Mouse (Mus musculus): ENCODE data around the gene Dync1h1. TPM values are rescaled to one million over a fixed set of nuclear protein-coding genes. Genes with fewer than 3 reads are reported as not detected.

Dync1h1 gene
- polyA plus RNA-seq, 1 experiment = 363 TPM

DNA sequence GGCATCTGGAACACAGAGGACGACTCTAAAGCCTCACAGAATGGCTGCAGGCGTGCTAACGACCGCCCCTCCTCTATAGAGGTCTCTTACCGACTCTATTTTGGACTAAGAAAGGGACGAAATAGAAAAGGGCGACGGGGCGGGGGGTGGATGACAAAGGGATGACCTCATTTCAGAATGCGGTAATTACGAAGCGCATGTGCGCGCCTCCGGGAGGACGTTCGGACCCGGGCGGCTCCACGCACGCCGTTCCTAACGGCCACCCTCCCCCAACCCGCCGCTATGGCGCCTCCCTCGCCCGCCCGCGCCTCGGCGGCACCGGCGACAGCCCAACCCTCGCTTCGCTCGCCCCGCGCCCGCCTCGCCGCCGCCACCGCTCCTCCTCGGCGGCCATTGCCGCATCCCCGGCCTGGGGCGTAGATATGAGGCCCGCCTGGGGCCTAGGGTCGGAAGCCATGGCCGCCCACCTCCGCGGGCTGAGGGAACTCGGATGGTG lies 94.5 kb downstream of the Dync1h1 start:
- WGBS = under 1% methylated on average over 55 of the region's 55 CpGs
- H3K4me1 ChIP-seq (ENCODE audit: control insufficient read depth, insufficient read depth, insufficient read length, low read length) = peaks cover 3% of the 10 kb centered on the region
- no peaks in the 10 kb centered on the region for H3K27me3 ChIP-seq (ENCODE audit: control insufficient read depth, insufficient read depth, low read length)
- H3K36me3 ChIP-seq (ENCODE audit: control insufficient read depth, insufficient read depth, low read length) = peaks cover 17% of the 10 kb centered on the region
- H3K27ac ChIP-seq (ENCODE audit: insufficient read depth, low read depth, low read length) = peak overlapping the region; percentile 78
- peak overlapping the region; percentile 86 for H3K4me3 ChIP-seq (ENCODE audit: low read depth, low read length)
- TF ChIP-seq CTCF (IDR thresholded peaks at IDR 0.05; ENCODE audit: extremely low read depth, insufficient read length, insufficient replicate concordance, low read depth, low read length) (no peak), POLR2A (IDR thresholded peaks at IDR 0.05; ENCODE audit: low read depth, low read length) (no peak)

DNA sequence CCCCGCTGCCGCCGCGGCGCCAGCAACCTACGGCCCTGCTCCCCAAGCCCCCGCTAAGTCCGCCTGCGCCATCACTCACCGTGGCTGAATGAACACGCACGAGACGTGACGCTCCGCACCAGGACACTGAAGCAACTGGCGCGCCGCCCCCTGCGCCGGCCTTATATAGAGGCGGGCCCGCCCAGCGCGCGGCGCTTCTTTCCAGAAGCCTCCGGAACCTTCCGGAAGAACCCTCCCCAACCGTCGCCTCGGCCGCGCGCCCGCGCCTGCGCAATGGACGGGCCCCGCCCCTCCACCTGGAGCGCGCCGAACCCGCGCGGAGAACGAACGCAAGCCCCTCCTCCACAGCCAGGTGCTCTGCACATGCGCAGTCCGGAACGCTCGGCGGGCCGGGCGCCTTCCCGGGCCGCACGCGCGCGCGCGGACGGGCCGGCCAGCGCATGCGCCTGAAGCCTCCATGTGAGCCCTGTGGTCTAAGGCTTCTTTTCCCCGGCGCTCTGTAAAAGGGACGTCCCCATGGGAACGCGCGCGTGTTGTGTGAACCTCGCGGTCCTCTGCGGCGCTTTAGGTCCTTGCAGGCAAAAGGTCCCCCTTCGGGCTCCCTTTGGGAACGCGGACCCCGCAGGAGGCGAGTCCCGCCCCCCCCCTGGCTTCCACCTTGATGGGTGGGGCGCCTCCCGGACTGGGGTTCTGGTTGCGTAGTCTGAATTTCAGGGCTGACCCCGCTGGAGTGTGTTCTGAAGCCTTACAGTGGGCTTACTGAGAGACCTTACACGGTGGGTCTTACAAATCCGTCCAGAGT lies 95.1 kb downstream of the Dync1h1 start:
- Histone ChIP-seq H3K4me3 (ENCODE audit: low read depth, low read length) (peak overlapping the region; percentile 86), H3K27ac (ENCODE audit: insufficient read depth, low read depth, low read length) (peak overlapping the region; percentile 78), H3K36me3 (ENCODE audit: control insufficient read depth, insufficient read depth, low read length) (peaks cover 16% of the 10 kb centered on the region), H3K4me1 (ENCODE audit: control insufficient read depth, insufficient read depth, insufficient read length, low read length) (peaks cover 3% of the 10 kb centered on the region), H3K27me3 (ENCODE audit: control insufficient read depth, insufficient read depth, low read length) (no peaks in the 10 kb centered on the region)
- TF ChIP-seq POLR2A (IDR thresholded peaks at IDR 0.05; ENCODE audit: low read depth, low read length) = peak; percentile 99
- no peak for TF ChIP-seq CTCF (IDR thresholded peaks at IDR 0.05; ENCODE audit: extremely low read depth, insufficient read length, insufficient replicate concordance, low read depth, low read length)
- 1% methylated on average over 89 of the region's 89 CpGs for WGBS

DNA sequence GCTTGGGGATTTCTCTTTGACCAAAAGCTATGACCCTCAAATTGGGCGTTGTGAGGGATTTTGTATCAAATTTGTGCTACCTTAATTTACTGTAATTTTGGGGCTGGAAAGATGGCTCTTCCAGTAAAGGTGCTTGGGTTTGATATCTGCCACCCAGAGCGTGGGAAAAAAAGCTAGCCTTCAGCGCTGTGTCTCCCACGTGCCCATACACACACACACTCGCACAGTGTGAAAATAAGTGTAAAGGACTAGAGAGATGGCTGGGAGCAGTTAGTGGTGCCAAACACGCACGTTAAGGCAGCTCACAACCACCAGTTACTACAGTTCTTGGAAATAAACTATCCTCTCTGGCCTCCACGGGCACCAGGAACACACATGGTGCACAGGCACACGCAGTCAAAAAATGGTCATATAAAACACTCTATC lies 95.7 kb downstream of the Dync1h1 start:
- no peak overlapping the region for H3K27ac ChIP-seq (ENCODE audit: insufficient read depth, low read depth, low read length)
- peak overlapping the region; percentile 86 for H3K4me3 ChIP-seq (ENCODE audit: low read depth, low read length)
- no peaks in the 10 kb centered on the region for H3K27me3 ChIP-seq (ENCODE audit: control insufficient read depth, insufficient read depth, low read length)
- no peak for TF ChIP-seq POLR2A (IDR thresholded peaks at IDR 0.05; ENCODE audit: low read depth, low read length)
- no peak for TF ChIP-seq CTCF (IDR thresholded peaks at IDR 0.05; ENCODE audit: extremely low read depth, insufficient read length, insufficient replicate concordance, low read depth, low read length)
- peaks cover 10% of the 10 kb centered on the region for H3K36me3 ChIP-seq (ENCODE audit: control insufficient read depth, insufficient read depth, low read length)
- H3K4me1 ChIP-seq (ENCODE audit: control insufficient read depth, insufficient read depth, insufficient read length, low read length) = peaks cover 3% of the 10 kb centered on the region
- 44% methylated on average over 9 of the region's 9 CpGs for WGBS

DNA sequence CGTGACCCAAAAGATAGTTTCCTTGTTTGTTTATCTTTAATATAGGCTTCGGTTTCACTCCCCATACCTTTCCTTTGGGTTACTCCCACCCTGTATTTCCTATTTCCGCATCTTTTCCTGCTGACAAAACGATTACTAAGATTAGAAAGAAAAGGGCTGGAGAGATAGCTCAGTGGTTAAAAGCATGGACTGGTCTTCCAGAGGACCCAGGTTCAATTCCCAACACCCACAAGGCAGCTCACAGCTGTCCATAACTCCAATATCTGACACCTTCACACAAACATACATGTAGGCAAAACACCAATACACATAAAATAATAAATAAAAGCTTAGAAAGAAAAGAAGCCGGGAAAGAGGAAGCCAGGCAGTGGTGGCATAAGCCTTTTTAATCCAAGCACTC lies 96.2 kb downstream of the Dync1h1 start:
- peaks cover 10% of the 10 kb centered on the region for H3K36me3 ChIP-seq (ENCODE audit: control insufficient read depth, insufficient read depth, low read length)
- no peak overlapping the region for H3K27ac ChIP-seq (ENCODE audit: insufficient read depth, low read depth, low read length)
- peaks cover 3% of the 10 kb centered on the region for H3K4me1 ChIP-seq (ENCODE audit: control insufficient read depth, insufficient read depth, insufficient read length, low read length)
- no peak overlapping the region for H3K4me3 ChIP-seq (ENCODE audit: low read depth, low read length)
- WGBS = 65% methylated on average over 5 of the region's 5 CpGs
- TF ChIP-seq CTCF (IDR thresholded peaks at IDR 0.05; ENCODE audit: extremely low read depth, insufficient read length, insufficient replicate concordance, low read depth, low read length) (no peak), POLR2A (IDR thresholded peaks at IDR 0.05; ENCODE audit: low read depth, low read length) (no peak)
- H3K27me3 ChIP-seq (ENCODE audit: control insufficient read depth, insufficient read depth, low read length) = no peaks in the 10 kb centered on the region

DNA sequence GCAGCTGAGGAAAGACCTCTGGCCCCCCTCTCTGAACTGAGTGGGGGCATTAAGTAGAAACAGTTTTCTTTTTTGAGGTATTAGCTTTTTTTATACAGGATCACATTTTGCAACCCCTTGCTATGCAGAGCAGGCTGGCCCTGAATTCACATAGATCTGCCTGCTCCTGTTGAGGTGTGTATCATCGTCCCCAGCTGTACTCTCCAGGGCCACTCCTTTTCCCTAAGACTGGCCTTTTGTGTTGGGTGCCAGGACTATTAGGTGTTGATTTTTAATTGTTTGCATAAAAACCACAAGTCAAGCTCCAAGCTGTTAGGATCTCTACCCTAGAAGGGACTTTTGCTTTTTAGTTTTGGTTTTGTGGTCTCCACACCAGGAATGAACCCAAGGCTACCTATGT lies 96.8 kb downstream of the Dync1h1 start:
- Histone ChIP-seq H3K4me1 (ENCODE audit: control insufficient read depth, insufficient read depth, insufficient read length, low read length) (peaks cover 3% of the 10 kb centered on the region), H3K36me3 (ENCODE audit: control insufficient read depth, insufficient read depth, low read length) (peaks cover 6% of the 10 kb centered on the region), H3K4me3 (ENCODE audit: low read depth, low read length) (no peak overlapping the region), H3K27ac (ENCODE audit: insufficient read depth, low read depth, low read length) (no peak overlapping the region), H3K27me3 (ENCODE audit: control insufficient read depth, insufficient read depth, low read length) (no peaks in the 10 kb centered on the region)
- TF ChIP-seq CTCF (IDR thresholded peaks at IDR 0.05; ENCODE audit: extremely low read depth, insufficient read length, insufficient replicate concordance, low read depth, low read length) (no peak), POLR2A (IDR thresholded peaks at IDR 0.05; ENCODE audit: low read depth, low read length) (no peak)
- WGBS = 71% methylated on average over 1 of the region's 1 CpGs

DNA sequence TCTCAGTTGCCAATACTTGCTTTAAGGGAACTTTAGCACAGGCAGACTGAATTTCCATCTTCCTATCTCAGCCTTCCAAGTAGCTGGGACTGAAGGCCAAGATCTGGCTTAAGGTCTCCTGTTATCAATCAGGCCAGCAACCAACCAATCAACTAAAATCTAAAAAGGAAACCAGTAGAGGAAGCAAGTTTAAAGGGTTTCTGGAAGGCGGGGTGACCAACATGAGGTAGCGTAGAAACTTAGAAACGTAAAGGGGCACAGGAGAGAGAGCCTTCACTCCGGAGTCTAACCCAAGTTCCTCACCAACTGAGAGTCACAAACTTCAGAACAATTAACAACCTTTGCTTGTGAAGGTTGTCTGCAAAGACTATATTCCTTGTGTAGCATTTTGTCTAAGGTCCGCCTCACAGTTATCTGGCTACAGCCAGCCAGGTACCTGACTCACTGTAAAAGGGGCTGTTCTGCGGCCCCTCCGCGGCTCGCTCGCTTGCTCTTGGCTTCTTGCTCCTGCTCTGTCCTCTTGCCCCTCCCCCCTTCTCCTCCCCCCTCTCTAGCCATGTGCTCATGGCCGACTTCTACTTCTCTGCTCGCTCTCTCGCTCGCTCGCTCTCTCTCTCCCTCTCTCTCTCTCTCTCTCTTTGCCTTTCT lies 97.4 kb downstream of the Dync1h1 start:
- Histone ChIP-seq H3K27me3 (ENCODE audit: control insufficient read depth, insufficient read depth, low read length) (no peaks in the 10 kb centered on the region), H3K36me3 (ENCODE audit: control insufficient read depth, insufficient read depth, low read length) (peaks cover 4% of the 10 kb centered on the region; the same call in 1 of the 2 replicates), H3K4me3 (ENCODE audit: low read depth, low read length) (0 out of 2 replicates have a peak overlapping the region, but pooled peaks have one; percentile 11), H3K27ac (ENCODE audit: insufficient read depth, low read depth, low read length) (no peak overlapping the region), H3K4me1 (ENCODE audit: control insufficient read depth, insufficient read depth, insufficient read length, low read length) (peaks cover 3% of the 10 kb centered on the region)
- WGBS = 60% methylated on average over 15 of the region's 15 CpGs
- TF ChIP-seq POLR2A (IDR thresholded peaks at IDR 0.05; ENCODE audit: low read depth, low read length) (no peak), CTCF (IDR thresholded peaks at IDR 0.05; ENCODE audit: extremely low read depth, insufficient read length, insufficient replicate concordance, low read depth, low read length) (no peak)

DNA sequence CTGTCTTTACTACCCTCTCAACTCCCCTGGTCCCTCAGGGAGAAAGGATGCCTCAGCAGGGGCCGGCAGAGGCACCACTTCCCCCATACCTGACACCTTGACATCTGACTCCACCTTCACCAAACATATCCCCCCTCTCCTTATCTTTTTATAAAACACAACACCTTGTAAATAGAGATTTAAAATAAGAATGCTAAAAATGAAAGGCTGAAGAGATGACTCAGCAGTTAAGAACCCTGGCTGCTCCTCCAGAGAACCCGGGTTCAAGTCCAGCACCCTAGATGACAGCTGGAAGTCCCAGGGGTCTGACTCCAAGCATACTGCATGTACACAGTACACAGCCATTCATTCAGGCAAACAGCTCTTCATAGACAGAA lies 97.9 kb downstream of the Dync1h1 start:
- no peak overlapping the region for H3K4me3 ChIP-seq (ENCODE audit: low read depth, low read length)
- TF ChIP-seq CTCF (IDR thresholded peaks at IDR 0.05; ENCODE audit: extremely low read depth, insufficient read length, insufficient replicate concordance, low read depth, low read length) = no peak
- TF ChIP-seq POLR2A (IDR thresholded peaks at IDR 0.05; ENCODE audit: low read depth, low read length) = no peak
- peaks cover 4% of the 10 kb centered on the region; the same call in 1 of the 2 replicates for H3K36me3 ChIP-seq (ENCODE audit: control insufficient read depth, insufficient read depth, low read length)
- WGBS = 50% methylated on average over 2 of the region's 2 CpGs
- H3K4me1 ChIP-seq (ENCODE audit: control insufficient read depth, insufficient read depth, insufficient read length, low read length) = peaks cover 3% of the 10 kb centered on the region
- no peak overlapping the region for H3K27ac ChIP-seq (ENCODE audit: insufficient read depth, low read depth, low read length)
- no peaks in the 10 kb centered on the region for H3K27me3 ChIP-seq (ENCODE audit: control insufficient read depth, insufficient read depth, low read length)
